Mouse (Mus musculus): Measurements from ENCODE around the gene Rnf10.

Gene Rnf10

GRCm38 (mm10) chr5:115237803-115238728 lies 34.6 kb downstream of the Rnf10 start:
- peak; percentile 81 for DNase-seq (ENCODE audit: extremely low spot score, low read depth, low spot score)

GRCm38 (mm10) chr5:115235786-115236263 lies 36.9 kb downstream of the Rnf10 start, which contains the start of gene Pop5:
Gene Pop5, plus strand, starts transcription at chr5:115235836.
- peak; percentile 47 for DNase-seq (ENCODE audit: extremely low spot score, low read depth, low spot score)

- no peak for DNase-seq (ENCODE audit: extremely low spot score, low read depth, low spot score)
Observed at GRCm38 (mm10) chr5:115235323-115235771, 37.4 kb downstream of the Rnf10 start.

DNA sequence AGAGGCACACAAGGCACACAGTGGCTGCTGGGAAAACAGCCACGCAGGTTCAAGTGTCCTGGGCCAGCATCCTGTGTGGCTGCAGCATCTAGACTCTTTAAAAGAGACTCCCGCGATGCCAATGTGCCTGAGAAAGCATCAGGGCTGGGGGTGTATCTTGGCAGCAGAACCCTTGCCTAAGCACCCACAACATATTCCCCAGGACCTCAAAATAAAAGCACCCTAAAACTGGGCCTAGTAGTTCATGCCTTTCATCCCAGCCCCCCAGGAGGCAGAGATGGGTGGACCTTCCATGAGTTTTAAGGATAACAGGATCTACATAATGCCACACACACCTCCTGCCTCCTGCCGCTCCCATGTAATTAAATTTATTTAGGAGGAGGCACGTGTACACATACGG lies 38.2 kb downstream of the Rnf10 start:
- no peak for DNase-seq (ENCODE audit: extremely low spot score, low read depth, low spot score)

- no peak for DNase-seq (ENCODE audit: extremely low spot score, low read depth, low spot score)
Observed at GRCm38 (mm10) chr5:115233031-115233780, 39.5 kb downstream of the Rnf10 start.

GRCm38 (mm10) chr5:115232516-115232915 lies 40.2 kb downstream of the Rnf10 start:
- no peak for DNase-seq (ENCODE audit: extremely low spot score, low read depth, low spot score)

DNA sequence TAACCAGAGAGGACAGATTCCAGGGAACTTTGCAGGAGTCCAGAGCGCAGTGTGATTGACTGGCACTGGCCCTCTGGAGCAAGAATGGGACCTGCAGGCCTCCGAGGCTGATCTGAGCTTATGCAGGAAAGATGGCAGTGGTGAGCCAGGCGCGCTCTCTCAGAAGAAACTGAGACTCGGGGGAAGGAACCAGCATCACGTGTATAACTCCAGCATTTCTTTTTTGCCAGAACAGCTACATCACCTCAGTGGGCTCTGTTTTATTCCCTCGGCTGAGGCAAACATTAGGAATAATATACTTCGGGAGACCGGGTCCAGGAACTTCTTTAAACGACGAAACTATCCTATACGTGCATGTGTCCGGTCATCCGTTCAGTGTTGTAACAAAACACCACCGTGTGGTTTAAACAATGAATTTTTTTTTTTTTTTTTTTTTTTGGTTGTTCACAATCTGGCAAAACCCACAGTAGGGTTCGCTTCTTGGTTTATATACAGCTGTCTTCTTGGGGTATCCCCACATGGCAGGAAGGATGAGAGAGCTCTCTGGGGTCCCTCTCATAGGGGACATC lies 41.1 kb downstream of the Rnf10 start:
- no peak for DNase-seq (ENCODE audit: extremely low spot score, low read depth, low spot score)

DNA sequence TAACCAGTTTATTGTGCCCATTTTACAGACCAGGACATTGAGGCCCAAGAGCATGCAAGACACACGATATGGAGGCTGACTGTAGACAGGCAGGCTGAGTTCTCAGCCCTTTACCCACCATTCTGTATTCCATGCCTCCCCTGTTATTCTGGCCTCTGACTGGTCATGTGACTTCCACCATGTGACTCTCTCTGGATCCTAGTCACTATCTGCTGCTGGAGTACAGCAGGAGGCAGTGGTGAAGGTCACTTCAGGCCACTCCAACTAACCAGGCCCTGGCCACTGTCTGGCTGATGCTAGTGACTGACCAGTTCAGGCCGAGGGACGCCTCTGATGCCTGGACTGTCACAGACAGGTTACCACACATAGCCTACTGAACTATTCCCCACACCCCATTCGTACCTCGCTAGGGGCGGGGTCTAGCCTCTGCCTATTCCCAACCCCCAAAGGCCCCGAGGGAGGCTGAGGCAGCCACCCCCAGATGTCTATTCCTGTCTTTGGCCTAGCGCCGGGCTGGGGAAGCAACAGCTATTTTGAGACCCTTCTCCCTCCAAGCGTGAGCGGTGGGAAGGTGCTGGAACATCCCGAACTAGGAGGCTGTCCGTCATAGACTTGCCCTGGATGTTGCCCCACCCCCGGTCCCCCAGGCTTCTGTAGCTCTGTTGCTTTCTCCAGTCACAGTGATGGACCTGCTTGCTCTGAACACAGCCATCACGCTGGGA lies 41.7 kb downstream of the Rnf10 start:
- DNase-seq (ENCODE audit: extremely low spot score, low read depth, low spot score): no peak

DNA sequence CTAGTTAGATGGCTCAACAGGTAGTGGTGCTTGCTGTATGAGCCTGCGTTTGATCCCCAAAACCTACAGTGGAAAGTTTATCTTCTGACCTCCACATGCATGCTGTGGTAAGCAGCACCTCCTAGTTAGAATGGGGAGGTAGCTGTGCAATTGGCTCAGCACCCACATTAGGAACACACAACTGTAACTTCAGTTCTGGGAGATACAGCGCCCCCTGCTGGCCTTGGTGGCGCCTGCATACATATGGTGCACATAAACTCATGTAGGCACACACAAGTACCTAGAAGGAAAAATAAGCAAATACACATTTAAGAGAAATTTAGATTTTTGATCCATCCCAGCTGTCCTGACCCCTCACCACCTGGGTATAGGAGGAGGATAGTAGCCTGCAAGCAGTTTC lies 50.2 kb downstream of the Rnf10 start:
- no peak for DNase-seq (ENCODE audit: extremely low spot score, low read depth, low spot score)

- DNase-seq (ENCODE audit: extremely low spot score, low read depth, low spot score): no peak
Observed at GRCm38 (mm10) chr5:115220931-115221640, 51.6 kb downstream of the Rnf10 start.

DNA sequence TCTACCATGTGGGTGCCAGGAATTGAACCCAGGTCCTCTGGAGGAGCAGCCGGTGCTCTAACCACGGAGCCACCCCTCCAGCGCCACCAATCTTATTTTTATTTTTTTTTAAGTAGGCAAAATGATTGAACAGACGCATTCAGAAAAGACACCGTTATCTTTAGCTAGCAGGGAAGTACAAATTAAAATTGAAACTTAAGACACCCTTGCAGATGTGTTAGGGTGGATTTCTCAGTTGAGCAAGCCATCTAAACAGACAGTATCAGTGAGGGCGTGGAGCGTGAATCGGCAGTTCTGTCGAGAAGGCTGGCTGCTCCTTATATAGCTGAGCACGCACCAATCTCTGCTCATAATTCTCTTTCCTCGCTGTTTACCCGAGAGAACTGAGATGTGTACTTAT lies 54.7 kb downstream of the Rnf10 start:
- no peak for DNase-seq (ENCODE audit: extremely low spot score, low read depth, low spot score)

- no peak for DNase-seq (ENCODE audit: extremely low spot score, low read depth, low spot score)
Observed at GRCm38 (mm10) chr5:115215273-115216185, 57.2 kb downstream of the Rnf10 start.

DNA sequence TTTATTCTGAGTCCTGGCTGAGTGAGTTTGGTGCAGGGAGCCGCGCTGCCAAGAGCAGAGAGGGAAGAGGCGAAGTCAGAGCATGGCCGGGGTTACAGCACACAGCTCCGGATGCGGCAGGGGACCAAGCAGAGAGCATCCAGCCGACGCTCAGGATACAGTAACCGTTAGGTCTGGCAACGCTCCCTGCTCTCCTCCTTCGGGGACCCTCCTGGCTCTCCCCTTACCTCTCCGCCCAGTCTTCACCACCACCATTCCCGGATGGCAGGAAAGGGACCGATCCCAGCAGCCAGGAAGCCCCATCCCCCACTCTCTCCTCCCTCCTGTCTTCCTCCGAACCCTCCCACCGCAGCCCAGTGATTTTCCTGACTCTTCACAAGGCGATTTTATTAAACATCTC lies 57.8 kb downstream of the Rnf10 start:
- DNase-seq (ENCODE audit: extremely low spot score, low read depth, low spot score): no peak

GRCm38 (mm10) chr5:115212861-115213260 lies 59.8 kb downstream of the Rnf10 start:
- DNase-seq (ENCODE audit: extremely low spot score, low read depth, low spot score): no peak

- DNase-seq (ENCODE audit: extremely low spot score, low read depth, low spot score): no peak
Observed at GRCm38 (mm10) chr5:115212451-115212850, 60.2 kb downstream of the Rnf10 start.

- no peak for DNase-seq (ENCODE audit: extremely low spot score, low read depth, low spot score)
Observed at GRCm38 (mm10) chr5:115210380-115210779, 62.3 kb downstream of the Rnf10 start.

DNA sequence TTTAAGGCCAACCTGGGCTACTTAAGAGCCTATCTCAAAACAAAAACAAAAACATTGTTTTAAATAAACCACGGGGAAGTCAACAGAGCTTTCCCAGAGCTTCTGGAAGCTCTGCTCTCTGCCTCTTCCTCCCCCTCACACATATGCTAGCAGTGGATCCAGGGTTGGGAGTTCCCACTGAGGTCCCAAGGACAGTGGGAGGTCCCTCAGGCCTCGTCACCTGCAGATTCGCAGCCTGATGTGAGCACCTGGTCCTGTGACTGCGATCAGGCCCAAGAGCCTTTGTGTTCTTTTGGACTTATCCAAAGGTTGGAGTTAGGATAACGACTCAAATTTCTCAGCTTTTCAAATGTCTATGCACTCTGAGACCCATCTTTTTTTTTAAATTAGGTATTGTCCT lies 64.1 kb downstream of the Rnf10 start:
- no peak for DNase-seq (ENCODE audit: extremely low spot score, low read depth, low spot score)

DNA sequence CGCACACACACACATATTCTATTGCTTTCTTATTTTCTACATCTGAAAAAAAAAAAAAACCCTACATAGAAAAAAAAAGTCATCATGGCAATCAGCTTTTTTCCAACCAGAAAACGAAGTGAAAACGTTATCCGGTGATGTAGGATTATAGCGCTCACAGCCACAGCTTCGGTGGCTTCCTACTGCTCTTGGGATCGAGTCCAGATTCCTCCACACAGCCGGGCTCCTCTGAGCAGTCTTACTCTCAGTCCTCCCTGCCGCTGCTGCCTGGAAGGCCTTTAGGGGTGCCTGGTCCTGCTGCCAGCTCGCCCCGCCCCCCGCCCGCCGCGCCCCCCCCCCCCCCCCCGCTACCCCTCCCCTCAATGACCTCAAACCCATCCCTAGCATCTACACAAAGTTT lies 64.8 kb downstream of the Rnf10 start:
- DNase-seq (ENCODE audit: extremely low spot score, low read depth, low spot score): no peak

DNA sequence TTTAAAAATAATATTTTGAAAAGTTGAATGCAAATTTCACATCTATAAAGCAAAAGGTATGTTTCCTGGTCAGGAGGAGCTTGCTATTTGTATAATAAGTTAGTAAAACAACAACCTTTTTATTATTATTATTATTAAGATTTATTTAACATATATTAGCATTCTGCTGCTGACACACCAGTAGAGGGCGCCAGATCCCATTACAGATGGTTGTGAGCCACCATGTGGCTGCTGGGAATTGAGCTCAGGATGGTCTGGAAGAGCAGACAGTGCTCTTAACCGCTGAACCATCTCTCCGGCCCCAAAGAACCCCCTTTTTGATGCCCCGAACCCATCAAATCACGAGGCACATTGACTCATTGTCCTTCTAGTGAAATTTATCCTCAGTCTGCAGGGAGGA lies 65.5 kb downstream of the Rnf10 start:
- DNase-seq (ENCODE audit: extremely low spot score, low read depth, low spot score): no peak
